Mouse (Mus musculus): ENCODE data around the gene Fbxo27. TPM values are rescaled to one million over a fixed set of nuclear protein-coding genes. Genes with fewer than 3 reads are reported as not detected.

Gene Fbxo27
- total and polyA plus RNA-seq, 3 experiments: not detected

DNA sequence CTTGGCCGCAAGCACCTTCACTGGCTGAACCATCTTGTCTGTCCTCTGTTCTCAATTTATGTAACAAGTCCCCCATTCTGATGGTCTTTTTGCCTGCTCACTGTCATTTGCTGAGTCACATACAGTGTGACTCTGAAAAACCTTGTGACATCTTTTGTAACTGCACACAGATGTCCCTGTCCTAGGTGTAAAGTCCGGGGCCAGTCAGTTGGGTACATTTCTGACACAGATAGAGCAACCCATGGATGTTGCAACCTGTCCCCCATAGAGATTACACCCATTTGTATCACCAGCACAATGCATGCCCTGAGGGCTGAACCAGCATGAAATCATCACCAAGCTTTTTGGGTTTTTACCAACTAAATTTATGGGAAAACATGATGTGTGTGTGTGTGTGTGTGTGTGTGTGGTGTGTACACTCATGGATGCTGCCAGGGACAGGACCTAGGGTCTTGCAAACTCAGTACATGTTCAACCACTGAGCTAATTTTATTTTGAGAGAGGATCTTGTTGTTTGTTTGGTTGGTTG lies 46.6 kb upstream of the Fbxo27 start:
- dilution Hi-C loops (cut with MboI; ENCODE audit: extremely low pct_ligation_motif_present, extremely low pct_unique_long_range_greater_than_20kb, low sequenced_read_pairs) (no loop called here), in situ Hi-C loops (cut with MboI; ENCODE audit: low pct_ligation_motif_present, low pct_unique_long_range_greater_than_20kb, low sequenced_read_pairs) (no loop called here)
- no peaks in the 10 kb centered on the region for H3K27me3 ChIP-seq (replicated peaks)
- TF ChIP-seq NRF1 (IDR thresholded peaks at IDR 0.05; ENCODE audit: low read depth, low read length) (no peak), KAT2A (IDR thresholded peaks at IDR 0.05; ENCODE audit: insufficient replicate concordance, low read length) (no peak), ELF1 (IDR thresholded peaks at IDR 0.05; ENCODE audit: low read depth, low read length) (no peak), ZC3H11A (IDR thresholded peaks at IDR 0.05; ENCODE audit: low read depth, low read length) (no peak), EP300 (IDR thresholded peaks at IDR 0.05; ENCODE audit: low read length) (no peak), TBP (conservative IDR thresholded peaks at IDR 0.05; ENCODE audit: low read depth, low read length) (no peak), TCF12 (IDR thresholded peaks at IDR 0.05; ENCODE audit: low read depth, low read length) (no peak), USF2 (conservative IDR thresholded peaks at IDR 0.05; ENCODE audit: low read depth, low read length) (no peak), E2F4 (IDR thresholded peaks at IDR 0.05; ENCODE audit: insufficient replicate concordance, low read depth, low read length) (no peak), RCOR1 (conservative IDR thresholded peaks at IDR 0.05; ENCODE audit: low read depth, low read length) (no peak), NELFE (IDR thresholded peaks at IDR 0.05; ENCODE audit: low read depth, low read length) (no peak), JUND (conservative IDR thresholded peaks at IDR 0.05; ENCODE audit: low read depth, low read length) (no peak), UBTF (IDR thresholded peaks at IDR 0.05; ENCODE audit: low read depth, low read length) (no peak), POLR2A (IDR thresholded peaks at IDR 0.05; ENCODE audit: low read depth, low read length) (no peak), MYC (IDR thresholded peaks at IDR 0.05; ENCODE audit: low read depth, low read length) (no peak)
- no peaks in the 10 kb centered on the region for H3K79me2 ChIP-seq (replicated peaks; ENCODE audit: control insufficient read depth, extremely low read depth, insufficient read depth, poor library complexity, severe bottlenecking)
- H3K27ac ChIP-seq (ENCODE audit: insufficient read depth, low read depth): no peak overlapping the region
- no peak for DNase-seq (ENCODE audit: extremely low read depth)
- H3K4me3 ChIP-seq (replicated peaks in 1 of 3; ENCODE audit: low read depth in 2 of 3, low read length in 2 of 3, poor library complexity in 1 of 3): no peak overlapping the region
- no peak overlapping the region for H3K4me2 ChIP-seq (ENCODE audit: insufficient read depth, low read depth, poor library complexity, severe bottlenecking)
- no peaks in the 10 kb centered on the region; a peak in 1 of 4 replicates for H3K4me1 ChIP-seq (ENCODE audit: control insufficient read depth in 1 of 2, insufficient read depth in 2 of 2)
- no peak overlapping the region for H3K9ac ChIP-seq (ENCODE audit: insufficient read depth, low read depth)
- H3K9me3 ChIP-seq (replicated peaks; ENCODE audit: low read length): peaks cover under 1% of the 10 kb centered on the region
- no peaks in the 10 kb centered on the region for H3K36me3 ChIP-seq (replicated peaks in 1 of 2; ENCODE audit: control insufficient read depth in 1 of 2, insufficient read depth in 1 of 2, low read length in 1 of 2)

DNA sequence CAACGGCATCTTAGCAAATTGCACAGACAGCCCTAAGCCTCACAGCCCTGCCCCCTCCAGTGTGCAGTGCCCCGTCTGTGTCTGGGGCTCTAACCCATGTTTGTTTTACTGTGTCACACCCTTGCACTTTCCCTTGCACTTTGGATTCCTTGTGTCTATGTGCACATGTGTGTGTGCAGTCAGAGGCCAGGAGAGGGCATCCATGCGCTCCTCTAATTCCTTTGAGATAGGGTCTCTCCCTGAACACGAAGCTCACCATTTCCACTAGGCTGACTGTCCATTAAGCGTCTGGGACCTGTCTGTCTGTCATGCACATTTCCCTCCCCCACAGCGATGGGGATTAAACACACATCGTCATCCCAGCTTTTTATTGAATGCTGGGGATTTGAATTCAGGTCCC lies 45.6 kb upstream of the Fbxo27 start:
- peak; percentile 12 for DNase-seq (ENCODE audit: extremely low read depth)
- in situ Hi-C loops (cut with MboI; ENCODE audit: low pct_ligation_motif_present, low pct_unique_long_range_greater_than_20kb, low sequenced_read_pairs): no loop called here
- Histone ChIP-seq H3K9me3 (replicated peaks; ENCODE audit: low read length) (peaks cover 2% of the 10 kb centered on the region), H3K4me3 (replicated peaks in 1 of 3; ENCODE audit: low read depth in 2 of 3, low read length in 2 of 3, poor library complexity in 1 of 3) (no peak overlapping the region), H3K4me1 (ENCODE audit: control insufficient read depth in 1 of 2, insufficient read depth in 2 of 2) (no peaks in the 10 kb centered on the region; a peak in 1 of 4 replicates), H3K36me3 (replicated peaks in 1 of 2; ENCODE audit: control insufficient read depth in 1 of 2, insufficient read depth in 1 of 2, low read length in 1 of 2) (no peaks in the 10 kb centered on the region), H3K9ac (ENCODE audit: insufficient read depth, low read depth) (no peak overlapping the region), H3K79me2 (replicated peaks; ENCODE audit: control insufficient read depth, extremely low read depth, insufficient read depth, poor library complexity, severe bottlenecking) (no peaks in the 10 kb centered on the region), H3K27ac (ENCODE audit: insufficient read depth, low read depth) (no peak overlapping the region), H3K27me3 (replicated peaks) (no peaks in the 10 kb centered on the region), H3K4me2 (ENCODE audit: insufficient read depth, low read depth, poor library complexity, severe bottlenecking) (no peak overlapping the region)
- dilution Hi-C loops (cut with MboI; ENCODE audit: extremely low pct_ligation_motif_present, extremely low pct_unique_long_range_greater_than_20kb, low sequenced_read_pairs): no loop called here
- TF ChIP-seq ETS1 (conservative IDR thresholded peaks at IDR 0.05; ENCODE audit: low read depth, low read length) (no peak), ZKSCAN1 (IDR thresholded peaks at IDR 0.05; ENCODE audit: borderline replicate concordance, low read depth, low read length) (no peak), CHD1 (IDR thresholded peaks at IDR 0.05; ENCODE audit: low read depth, low read length) (no peak), CTCF (conservative IDR thresholded peaks at IDR 0.05 in 1 of 2, IDR thresholded peaks at IDR 0.05 in 1 of 2; ENCODE audit: low read depth in 2 of 2, low read length in 2 of 2) (peak in 1 of 2 experiments; percentile 59; a peak in 2 of 4 replicates), E2F4 (IDR thresholded peaks at IDR 0.05; ENCODE audit: insufficient replicate concordance, low read depth, low read length) (no peak), TBP (conservative IDR thresholded peaks at IDR 0.05; ENCODE audit: low read depth, low read length) (no peak), UBTF (IDR thresholded peaks at IDR 0.05; ENCODE audit: low read depth, low read length) (no peak), ZNF384 (IDR thresholded peaks at IDR 0.05; ENCODE audit: low read depth, low read length) (no peak), MAFK (IDR thresholded peaks at IDR 0.05; ENCODE audit: insufficient replicate concordance, low read length) (no peak), NRF1 (IDR thresholded peaks at IDR 0.05; ENCODE audit: low read depth, low read length) (no peak), JUN (IDR thresholded peaks at IDR 0.05; ENCODE audit: insufficient read depth, low read depth, low read length) (no peak), PAX5 (IDR thresholded peaks at IDR 0.05; ENCODE audit: low read length) (no peak), SMC3 (IDR thresholded peaks at IDR 0.05; ENCODE audit: low read depth, low read length) (peak; percentile 72), ZMIZ1 (IDR thresholded peaks at IDR 0.05; ENCODE audit: low read depth, low read length) (no peak), USF2 (conservative IDR thresholded peaks at IDR 0.05; ENCODE audit: low read depth, low read length) (no peak), RAD21 (IDR thresholded peaks at IDR 0.05; ENCODE audit: low read depth, low read length) (peak; percentile 49), MAX (IDR thresholded peaks at IDR 0.05; ENCODE audit: low read length) (no peak), RCOR1 (conservative IDR thresholded peaks at IDR 0.05; ENCODE audit: low read depth, low read length) (no peak), HCFC1 (IDR thresholded peaks at IDR 0.05; ENCODE audit: low read depth, low read length) (no peak), IRF4 (IDR thresholded peaks at IDR 0.05; ENCODE audit: low read depth, low read length) (no peak)
